Mouse (Mus musculus) ES-Bruce4 (cell line): ENCODE data around the gene Gm21981.

Experiments
- CTCF ChIP-seq: IDR thresholded peaks from one replicate; pipeline ENCODE4 v1.8.1; 2011; ENCODE audit warnings: low read depth, low read length
- POLR2A ChIP-seq: IDR thresholded peaks from one replicate; pipeline ENCODE4 v1.8.1; 2011; ENCODE audit warnings: low read length; ENCODE audit not compliant: insufficient read depth

DNA sequence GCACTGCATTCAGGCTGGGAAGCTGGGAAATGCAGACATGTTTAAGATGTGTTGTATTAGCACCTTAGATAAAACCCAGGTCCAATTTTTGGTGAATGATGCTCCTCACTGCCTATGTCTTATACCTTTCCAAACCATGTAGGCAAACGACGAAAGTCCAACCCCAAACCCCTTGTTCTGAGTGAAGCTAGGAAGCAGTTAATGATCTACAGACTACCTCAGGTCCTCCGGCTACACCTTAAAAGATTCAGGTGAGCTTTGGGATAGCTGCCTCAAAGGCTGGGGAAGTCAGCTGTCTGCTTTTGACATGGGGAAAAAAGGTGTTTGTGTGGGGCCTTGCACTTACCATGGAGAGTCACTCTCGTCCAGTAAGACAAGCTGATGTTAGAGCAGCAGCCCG, 15.6 kb downstream of the Gm21981 start:
- TF ChIP-seq CTCF (no peak), POLR2A (no peak)
